Mouse (Mus musculus) embryonic fibroblast, embryonic 13.5 days (primary cell): ENCODE measurements at regions not wholly inside any gene's neighbourhood (a gene's known extent, or its start where the extent isn't known, plus 50 kb on each side); places are given as distances from the start of the nearest gene placed in this dataset.

ENCODE experiments used
- CTCF ChIP-seq: IDR thresholded peaks from 2 replicates; pipeline ENCODE4 v1.5.1; 2011; ENCODE audit warnings: mild to moderate bottlenecking, control low read depth, low read length, moderate library complexity, borderline replicate concordance; ENCODE audit not compliant: insufficient read depth
- POLR2A ChIP-seq: IDR thresholded peaks from 2 replicates; pipeline ENCODE4 v1.6.1; 2011; ENCODE audit warnings: low read depth, mild to moderate bottlenecking, control low read depth, low read length, moderate library complexity

DNA sequence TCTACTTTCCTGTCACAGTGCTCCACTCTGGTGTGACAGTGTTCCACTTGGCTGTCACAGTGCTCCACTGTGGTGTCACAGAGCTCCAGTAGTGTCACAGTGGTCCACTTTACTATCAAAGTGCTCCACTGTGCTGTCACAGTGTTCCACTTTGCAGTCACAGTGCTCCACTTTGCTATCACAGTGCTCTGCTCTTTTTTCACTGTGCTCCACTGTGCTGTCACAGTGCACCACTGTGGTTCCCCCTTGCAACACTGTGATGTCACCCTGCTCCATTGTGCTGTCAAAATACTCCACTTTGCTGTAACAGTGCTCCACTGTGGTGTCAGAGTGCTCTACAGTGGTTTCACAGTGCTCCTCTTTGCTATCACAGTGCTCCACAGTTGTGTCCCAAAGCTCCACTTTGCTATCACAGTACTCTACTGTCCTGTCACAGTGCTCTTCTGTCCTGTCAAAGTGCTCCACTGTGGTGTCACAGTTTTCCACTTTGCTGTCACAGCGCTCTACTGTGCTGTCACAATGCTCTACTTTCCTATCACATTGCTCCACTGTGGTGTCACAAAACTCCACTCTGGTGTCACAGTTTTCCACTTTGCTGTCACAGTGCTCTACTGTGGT is 77.8 kb upstream of the Trpm1 start:
- TF ChIP-seq POLR2A (no peak), CTCF (no peak)
